Mouse (Mus musculus): ENCODE data around the gene Rpia. TPM values are rescaled to one million over a fixed set of nuclear protein-coding genes. Genes with fewer than 3 reads are reported as not detected.

Rpia gene
- polyA plus RNA-seq, 1 experiment: 21.6 TPM

DNA sequence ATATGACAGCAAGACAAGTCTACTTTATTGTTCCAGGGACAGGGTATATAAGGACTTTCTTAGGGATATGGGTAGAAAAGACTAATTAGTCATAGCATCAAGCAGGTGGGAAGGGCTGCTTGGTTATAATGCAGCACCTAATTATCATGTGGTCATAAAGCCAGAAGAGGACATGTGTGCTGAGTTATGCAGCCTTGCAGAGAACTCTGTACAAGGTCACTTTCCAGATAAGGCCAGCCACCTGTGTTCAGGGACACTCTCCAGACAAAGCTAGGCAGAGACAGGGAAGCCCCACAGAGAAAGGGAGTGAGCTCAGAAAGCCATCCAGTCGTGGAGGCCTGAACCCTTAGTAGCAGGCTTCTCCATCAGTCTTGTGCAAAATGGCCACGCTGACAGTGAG is 29.5 kb upstream of the Rpia start:
- no peak for TF ChIP-seq CTCF (IDR thresholded peaks at IDR 0.05; ENCODE audit: borderline replicate concordance, extremely low read depth, insufficient read depth, insufficient read length)
- no peak for DNase-seq (ENCODE audit: low read depth)

- no peak for DNase-seq (ENCODE audit: low read depth)
- TF ChIP-seq CTCF (IDR thresholded peaks at IDR 0.05; ENCODE audit: borderline replicate concordance, extremely low read depth, insufficient read depth, insufficient read length) (no peak), POLR2A (IDR thresholded peaks at IDR 0.05; ENCODE audit: borderline replicate concordance, extremely low read depth, insufficient read depth, insufficient read length, poor library complexity, severe bottlenecking) (no peak)
Measured at GRCm38 (mm10) chr6:70815471-70815870, 23.4 kb upstream of the Rpia start.

- no peak for TF ChIP-seq POLR2A (IDR thresholded peaks at IDR 0.05; ENCODE audit: borderline replicate concordance, extremely low read depth, insufficient read depth, insufficient read length, poor library complexity, severe bottlenecking)
- TF ChIP-seq CTCF (IDR thresholded peaks at IDR 0.05; ENCODE audit: borderline replicate concordance, extremely low read depth, insufficient read depth, insufficient read length): no peak
- no peak for DNase-seq (ENCODE audit: low read depth)
Measured at GRCm38 (mm10) chr6:70814629-70814950, 22.6 kb upstream of the Rpia start.

GRCm38 (mm10) chr6:70813921-70814628 is 22.0 kb upstream of the Rpia start:
- TF ChIP-seq POLR2A (IDR thresholded peaks at IDR 0.05; ENCODE audit: borderline replicate concordance, extremely low read depth, insufficient read depth, insufficient read length, poor library complexity, severe bottlenecking): no peak
- TF ChIP-seq CTCF (IDR thresholded peaks at IDR 0.05; ENCODE audit: borderline replicate concordance, extremely low read depth, insufficient read depth, insufficient read length): no peak

GRCm38 (mm10) chr6:70812526-70812895 is 20.5 kb upstream of the Rpia start:
- TF ChIP-seq CTCF (IDR thresholded peaks at IDR 0.05; ENCODE audit: borderline replicate concordance, extremely low read depth, insufficient read depth, insufficient read length) (no peak), POLR2A (IDR thresholded peaks at IDR 0.05; ENCODE audit: borderline replicate concordance, extremely low read depth, insufficient read depth, insufficient read length, poor library complexity, severe bottlenecking) (no peak)
- no peak for DNase-seq (ENCODE audit: low read depth)

More at GRCm38 (mm10) chr6:70813921-70814628, 22.0 kb upstream of the Rpia start:
- DNase-seq (ENCODE audit: low read depth): no peak

DNA sequence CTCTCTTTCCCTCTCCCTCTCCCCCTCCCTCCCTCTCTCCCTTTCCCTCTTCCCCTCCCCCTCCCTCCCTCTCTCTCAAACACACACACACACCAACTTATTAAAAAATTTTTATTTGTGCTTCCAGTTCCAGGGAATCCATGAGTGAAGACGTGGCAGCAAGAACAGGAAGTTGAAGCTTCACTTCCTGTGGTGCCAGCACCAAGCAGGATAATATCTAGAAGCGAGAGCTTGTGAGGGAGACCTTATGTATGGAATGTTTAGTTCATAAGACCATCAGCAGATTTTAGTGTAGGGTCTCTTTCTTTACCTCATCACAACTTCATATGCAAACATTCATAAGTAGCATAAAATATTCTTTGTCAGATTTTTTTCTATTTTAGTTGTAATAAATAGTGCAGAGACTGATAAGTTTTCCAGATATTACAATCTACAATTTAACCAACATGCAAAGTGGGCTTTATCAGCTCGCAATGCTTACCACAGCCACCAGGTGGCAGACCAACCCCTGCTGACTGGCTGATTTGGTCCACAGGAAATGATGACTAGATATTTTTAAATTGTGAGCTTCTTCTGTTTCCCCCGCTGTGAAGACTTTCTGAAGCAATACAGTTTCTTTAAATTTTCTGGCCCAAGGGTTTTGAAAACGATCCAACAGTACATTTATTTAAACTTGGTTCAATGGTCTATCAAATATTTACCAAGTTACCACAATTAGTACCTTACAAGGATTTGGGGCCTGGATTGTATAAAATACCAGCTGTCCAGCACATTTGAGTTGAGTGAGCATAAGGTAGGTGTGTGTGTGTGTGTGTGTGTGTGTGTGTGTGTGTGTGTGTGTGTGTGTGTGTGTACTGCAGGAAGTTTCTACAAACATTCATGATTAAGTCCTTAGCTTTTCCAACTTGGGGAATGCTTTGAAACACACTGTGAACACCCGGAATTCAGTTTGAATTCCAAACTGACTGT is 19.8 kb upstream of the Rpia start:
- DNase-seq (ENCODE audit: low read depth): peak; percentile 82

GRCm38 (mm10) chr6:70810524-70810923 is 18.5 kb upstream of the Rpia start:
- no peak for TF ChIP-seq POLR2A (IDR thresholded peaks at IDR 0.05; ENCODE audit: borderline replicate concordance, extremely low read depth, insufficient read depth, insufficient read length, poor library complexity, severe bottlenecking)
- no peak for TF ChIP-seq CTCF (IDR thresholded peaks at IDR 0.05; ENCODE audit: borderline replicate concordance, extremely low read depth, insufficient read depth, insufficient read length)
- no peak for DNase-seq (ENCODE audit: low read depth)

More for the DNA sequence above, 19.8 kb upstream of the Rpia start:
- peak; percentile 92 for TF ChIP-seq CTCF (IDR thresholded peaks at IDR 0.05; ENCODE audit: borderline replicate concordance, extremely low read depth, insufficient read depth, insufficient read length)
- TF ChIP-seq POLR2A (IDR thresholded peaks at IDR 0.05; ENCODE audit: borderline replicate concordance, extremely low read depth, insufficient read depth, insufficient read length, poor library complexity, severe bottlenecking): no peak

DNA sequence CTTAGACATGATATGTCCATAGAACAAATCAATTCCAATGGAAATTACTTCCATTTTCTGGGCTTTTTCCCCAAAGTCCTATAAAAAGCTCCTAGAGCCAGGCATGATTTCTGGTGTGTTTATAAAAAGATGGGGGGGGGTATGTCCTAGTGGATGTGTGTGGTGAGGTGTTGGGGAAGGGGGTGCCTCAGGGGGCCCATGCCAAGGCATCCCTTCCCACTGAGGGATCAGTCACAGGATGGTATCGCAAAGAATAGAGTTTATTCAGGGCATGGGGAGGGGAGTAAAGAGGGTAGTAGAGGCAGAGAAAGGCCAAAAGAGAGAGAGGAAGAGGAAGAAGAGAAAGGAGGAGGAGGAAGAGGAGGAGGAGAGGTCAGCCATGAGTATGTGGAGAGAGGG is 14.5 kb upstream of the Rpia start:
- TF ChIP-seq POLR2A (IDR thresholded peaks at IDR 0.05; ENCODE audit: borderline replicate concordance, extremely low read depth, insufficient read depth, insufficient read length, poor library complexity, severe bottlenecking) (no peak), CTCF (IDR thresholded peaks at IDR 0.05; ENCODE audit: borderline replicate concordance, extremely low read depth, insufficient read depth, insufficient read length) (no peak)
- DNase-seq (ENCODE audit: low read depth): no peak

GRCm38 (mm10) chr6:70805820-70806513 is 13.9 kb upstream of the Rpia start:
- DNase-seq (ENCODE audit: low read depth): peak; percentile 85
- TF ChIP-seq POLR2A (IDR thresholded peaks at IDR 0.05; ENCODE audit: borderline replicate concordance, extremely low read depth, insufficient read depth, insufficient read length, poor library complexity, severe bottlenecking) (no peak), CTCF (IDR thresholded peaks at IDR 0.05; ENCODE audit: borderline replicate concordance, extremely low read depth, insufficient read depth, insufficient read length) (peak; percentile 79; the same call in 1 of the 2 replicates)

DNA sequence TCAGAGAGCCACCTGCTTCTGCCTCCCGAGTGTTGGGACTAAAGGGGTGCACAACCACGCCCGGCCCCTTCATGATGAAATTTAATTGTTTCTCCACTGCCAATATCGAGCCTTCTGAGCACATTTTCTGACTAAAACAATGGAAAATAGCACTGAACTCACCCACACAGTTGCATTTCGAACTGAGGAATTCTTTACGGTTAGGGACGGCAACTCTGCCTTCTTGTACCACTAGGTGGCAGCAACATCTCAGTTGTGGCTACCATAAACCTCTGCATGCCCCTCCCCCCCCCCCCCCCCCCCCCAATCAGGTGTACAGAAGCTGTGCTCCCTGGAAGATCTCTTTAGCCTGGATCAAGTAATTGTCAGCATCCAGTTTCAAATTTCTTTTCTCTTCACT is 13.2 kb upstream of the Rpia start:
- TF ChIP-seq CTCF (IDR thresholded peaks at IDR 0.05; ENCODE audit: borderline replicate concordance, extremely low read depth, insufficient read depth, insufficient read length) (peak; percentile 66; the same call in 1 of the 2 replicates), POLR2A (IDR thresholded peaks at IDR 0.05; ENCODE audit: borderline replicate concordance, extremely low read depth, insufficient read depth, insufficient read length, poor library complexity, severe bottlenecking) (no peak)
- peak; percentile 76 for DNase-seq (ENCODE audit: low read depth)

DNA sequence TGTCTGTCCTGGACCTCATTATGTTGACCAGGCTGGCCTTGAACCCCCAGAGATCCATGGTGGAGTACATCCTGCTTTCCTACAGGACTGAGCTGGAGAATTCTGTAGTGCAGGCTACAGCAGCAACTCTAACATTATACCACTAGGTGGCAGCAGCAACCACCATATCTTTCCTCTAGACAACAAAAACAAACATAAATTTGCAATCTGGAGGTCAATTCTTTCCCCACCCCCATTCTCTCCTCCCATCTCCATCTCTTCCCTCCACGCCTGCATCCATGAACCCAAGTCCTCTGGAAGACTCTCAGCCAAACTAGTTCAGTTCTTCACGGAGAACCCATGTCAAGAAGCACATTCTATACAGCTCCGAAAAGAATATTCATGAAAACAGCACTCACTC is 12.6 kb upstream of the Rpia start:
- peak; percentile 64; the same call in 1 of the 2 replicates for TF ChIP-seq CTCF (IDR thresholded peaks at IDR 0.05; ENCODE audit: borderline replicate concordance, extremely low read depth, insufficient read depth, insufficient read length)
- TF ChIP-seq POLR2A (IDR thresholded peaks at IDR 0.05; ENCODE audit: borderline replicate concordance, extremely low read depth, insufficient read depth, insufficient read length, poor library complexity, severe bottlenecking): no peak
- peak; percentile 80 for DNase-seq (ENCODE audit: low read depth)

All from brain, embryonic 14.5 days (tissue).